ENCODE assay signal across 9 mouse cellular contexts in genomic region chr1:55192015-55192414, GRCm38 (mm10). TPM values are rescaled to one million over a fixed set of nuclear protein-coding genes. Genes with fewer than 3 reads are reported as not detected.
DNase-seq lines count a peak whose midpoint lies in the region; ATAC-seq and TF ChIP-seq lines count a peak whose summit lies in the region.
"Had no signal": no experiment of that assay in that cellular context is flagged by ENCODE, and none has a peak within 500 bp of the region (broad histone marks: within the 10 kb centered on the region; RNA-seq: fewer than 3 reads in every experiment).

No protein-coding gene starts in this region.

- H3K4me1 ChIP-seq in heart, postnatal 0 days (ENCODE audit: control insufficient read depth, insufficient read depth) = peaks cover 9% of the 10 kb centered on the region; the same call in 1 of the 2 replicates
- H3K4me1 ChIP-seq in intestine, embryonic 15.5 days (replicated peaks) = peaks cover 18% of the 10 kb centered on the region
- peaks cover 25% of the 10 kb centered on the region for H3K4me1 ChIP-seq in neural tube, embryonic 13.5 days (replicated peaks)

- H3K4me3 ChIP-seq in heart, postnatal 0 days (ENCODE audit: low read depth, low read length) = peak overlapping the region; percentile 21; the same call in 1 of the 2 replicates
- H3K4me3 ChIP-seq in intestine, embryonic 15.5 days (replicated peaks) = peak overlapping the region; percentile 32
- peak overlapping the region; percentile 20 for H3K4me3 ChIP-seq in neural tube, embryonic 13.5 days

- peak overlapping the region; percentile 47 for H3K4me2 ChIP-seq in heart, postnatal 0 days (ENCODE audit: low read depth, low read length)
- H3K4me2 ChIP-seq in intestine, embryonic 15.5 days (replicated peaks) = peak overlapping the region; percentile 55
- peak overlapping the region; percentile 43 for H3K4me2 ChIP-seq in neural tube, embryonic 13.5 days

- TF ChIP-seq CTCF in heart, postnatal 0 days (IDR thresholded peaks at IDR 0.05; ENCODE audit: low read depth) = no peak

- H3K27ac ChIP-seq in heart, postnatal 0 days (ENCODE audit: low read depth) = no peak overlapping the region
- H3K27ac ChIP-seq in intestine, embryonic 15.5 days = peak overlapping the region; percentile 78
- H3K27ac ChIP-seq in neural tube, embryonic 13.5 days (replicated peaks) = no peak overlapping the region; the same call in 1 of the 2 replicates

- peaks cover 4% of the 10 kb centered on the region; the same call in 1 of the 2 replicates for H3K36me3 ChIP-seq in heart, postnatal 0 days (replicated peaks; ENCODE audit: control insufficient read depth, insufficient read depth, low read length)
- H3K36me3 ChIP-seq in intestine, embryonic 15.5 days = no peaks in the 10 kb centered on the region
- no peaks in the 10 kb centered on the region for H3K36me3 ChIP-seq in neural tube, embryonic 13.5 days

- peak overlapping the region; percentile 15; the same call in 1 of the 2 replicates for H3K9ac ChIP-seq in heart, postnatal 0 days (replicated peaks; ENCODE audit: low read depth, low read length)
- H3K9ac ChIP-seq in intestine, embryonic 15.5 days = no peak overlapping the region
- peak overlapping the region; percentile 32; the same call in 1 of the 2 replicates for H3K9ac ChIP-seq in neural tube, embryonic 13.5 days

- intact Hi-C loops in heart, postnatal 14 days (cut with DNase I) = loop anchor here (5.0 kb wide), 1 partner anchor 35 kb away; the partner anchor contains the start of gene Rftn2

- H3K27me3 ChIP-seq in heart, postnatal 0 days (ENCODE audit: control insufficient read depth, insufficient read depth, low read length) = no peaks in the 10 kb centered on the region
- H3K27me3 ChIP-seq in intestine, embryonic 15.5 days (replicated peaks) = no peaks in the 10 kb centered on the region
- H3K27me3 ChIP-seq in neural tube, embryonic 13.5 days = no peaks in the 10 kb centered on the region

- no peaks in the 10 kb centered on the region for H3K9me3 ChIP-seq in heart, postnatal 0 days (replicated peaks; ENCODE audit: control insufficient read depth, low read length)
- H3K9me3 ChIP-seq in intestine, embryonic 15.5 days = no peaks in the 10 kb centered on the region
- H3K9me3 ChIP-seq in neural tube, embryonic 13.5 days = no peaks in the 10 kb centered on the region

- no peak for TF ChIP-seq EP300 in heart, postnatal 0 days (IDR thresholded peaks at IDR 0.05; ENCODE audit: low read depth)

- WGBS in heart, postnatal 0 days = 18% methylated on average over 8 of the region's 8 CpGs
- WGBS in intestine, embryonic 15.5 days = 9% methylated on average over 8 of the region's 8 CpGs
- WGBS in neural tube, embryonic 13.5 days = 28% methylated on average over 8 of the region's 8 CpGs

- ATAC-seq in heart, postnatal 0 days (ENCODE audit: insufficient read depth, low read depth) = no peak; the same call in 1 of the 2 replicates
- ATAC-seq in intestine, embryonic 15.5 days = peak; percentile 70
- ATAC-seq in neural tube, embryonic 13.5 days (ENCODE audit: low read depth) = no peak

- DNase-seq in heart, postnatal 0 days (ENCODE audit: low spot score) = no peak
- DNase-seq in heart, postnatal 14 days = no peak
- DNase-seq in embryo, embryonic 9.5 days (ENCODE audit: extremely low spot score) = peak; percentile 39
- no peak for DNase-seq in c-Kit-positive CD71-positive TER-119-positive erythroid progenitor cells, embryonic 14.5 days (ENCODE audit: low spot score)
- no peak for DNase-seq in adrenal gland, adult 2 months
- DNase-seq in right cerebral cortex, adult 2 months (ENCODE audit: low spot score in 2 of 2) = no peak
- DNase-seq: cerebellum, postnatal 36 days had no signal

RNA-seq across cellular contexts. Expression of gene Rftn2, which starts 34.6 kb away (rescaled TPM):
- total RNA-seq in heart, postnatal 0 days (2014; rRNA removed; ENCODE audit: low replicate concordance) = 3.6 and 6.1 TPM in 2 replicates
- 7.2 TPM in 2 replicates for polyA plus RNA-seq in heart, postnatal 0 days (2015; fragmentation: Nextera tagmentation; extraction: Ambion mirVana)
- 10 to 100 TPM; 10.6 to 11.9 TPM for total RNA-seq in heart, postnatal 14 days (2021)
- polyA plus RNA-seq in intestine, embryonic 15.5 days (2015; fragmentation: Nextera tagmentation; extraction: Ambion mirVana) = 8.5 and 9.8 TPM in 2 replicates
- 9.4 and 12.7 TPM in 2 replicates for polyA plus RNA-seq in neural tube, embryonic 13.5 days (2015; fragmentation: Nextera tagmentation; extraction: Ambion mirVana)
- 10 to 100 TPM; 13.5 to 27.1 TPM for total RNA-seq in adrenal gland, adult 2 months (2021)
- 2.0 and 2.1 TPM in 2 replicates for polyA plus RNA-seq in adrenal gland, adult 2 months (2012; rRNA removed)

RNA-seq across cellular contexts. Expression of gene Mars2, which starts 45.0 kb away (rescaled TPM):
- total RNA-seq in heart, postnatal 0 days (2014; rRNA removed; ENCODE audit: low replicate concordance) = 5.1 and 5.7 TPM in 2 replicates
- 2.4 and 2.9 TPM in 2 replicates for polyA plus RNA-seq in heart, postnatal 0 days (2015; fragmentation: Nextera tagmentation; extraction: Ambion mirVana)
- 1 to 10 TPM; 4.9 to 5.2 TPM for total RNA-seq in heart, postnatal 14 days (2021)
- polyA plus RNA-seq in intestine, embryonic 15.5 days (2015; fragmentation: Nextera tagmentation; extraction: Ambion mirVana) = 5.2 and 5.3 TPM in 2 replicates
- polyA plus RNA-seq in neural tube, embryonic 13.5 days (2015; fragmentation: Nextera tagmentation; extraction: Ambion mirVana) = 2.4 and 2.6 TPM in 2 replicates
- 1 to 10 TPM; 5.4 to 6.6 TPM for total RNA-seq in adrenal gland, adult 2 months (2021)
- polyA plus RNA-seq in adrenal gland, adult 2 months (2012; rRNA removed) = 4.2 and 4.5 TPM in 2 replicates
